Mouse (Mus musculus): ENCODE measurements around the gene Dst. TPM values are rescaled to one million over a fixed set of nuclear protein-coding genes. Genes with fewer than 3 reads are reported as not detected.

The Dst gene
- polyA plus RNA-seq, 1 experiment: 55.8 TPM

- Histone ChIP-seq H3K36me3 (ENCODE audit: control insufficient read depth, insufficient read depth, low read length) (no peaks in the 10 kb centered on the region), H3K4me1 (ENCODE audit: control insufficient read depth, insufficient read depth, low read length) (no peaks in the 10 kb centered on the region), H3K4me3 (ENCODE audit: insufficient read depth, low read depth, low read length) (no peak overlapping the region), H3K27me3 (replicated peaks; ENCODE audit: control insufficient read depth, insufficient read depth, low read length) (no peaks in the 10 kb centered on the region), H3K27ac (ENCODE audit: insufficient read depth, low read depth, low read length) (no peak overlapping the region)
- TF ChIP-seq POLR2A (IDR thresholded peaks at IDR 0.05; ENCODE audit: low read depth, low read length) (no peak), CTCF (conservative IDR thresholded peaks at IDR 0.05; ENCODE audit: insufficient read depth, insufficient read length, low read depth, low read length) (no peak)
- no peak for DNase-seq
- WGBS: 38% methylated on average over 3 of the region's 3 CpGs
Measured at GRCm38 (mm10) chr1:33925283-33925682, 17.3 kb downstream of the Dst start.

DNA sequence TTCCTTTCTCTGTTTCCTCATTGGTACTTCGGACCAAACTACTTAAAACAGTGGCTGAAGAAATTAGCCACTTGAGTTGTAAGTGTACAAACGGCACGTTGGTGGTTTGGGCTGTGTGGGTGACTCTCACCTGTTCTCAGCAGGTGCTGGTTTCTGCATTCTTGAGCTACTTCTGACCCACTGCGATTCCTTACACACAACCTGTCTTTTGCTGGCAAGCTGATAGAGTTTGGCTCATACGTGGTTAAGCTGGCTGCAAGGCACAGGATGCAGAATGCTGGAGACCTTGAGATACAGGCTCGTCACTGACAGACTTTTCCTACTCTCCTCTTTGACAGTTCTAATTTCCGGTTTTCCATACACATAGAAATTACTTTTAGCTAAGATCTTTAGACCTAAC lies 19.4 kb downstream of the Dst start:
- DNase-seq: no peak
- WGBS: 85% methylated on average over 7 of the region's 7 CpGs
- Histone ChIP-seq H3K4me3 (ENCODE audit: insufficient read depth, low read depth, low read length) (no peak overlapping the region), H3K27me3 (replicated peaks; ENCODE audit: control insufficient read depth, insufficient read depth, low read length) (no peaks in the 10 kb centered on the region), H3K27ac (ENCODE audit: insufficient read depth, low read depth, low read length) (no peak overlapping the region), H3K36me3 (ENCODE audit: control insufficient read depth, insufficient read depth, low read length) (no peaks in the 10 kb centered on the region), H3K4me1 (ENCODE audit: control insufficient read depth, insufficient read depth, low read length) (no peaks in the 10 kb centered on the region)
- no peak for TF ChIP-seq CTCF (conservative IDR thresholded peaks at IDR 0.05; ENCODE audit: insufficient read depth, insufficient read length, low read depth, low read length)
- TF ChIP-seq POLR2A (IDR thresholded peaks at IDR 0.05; ENCODE audit: low read depth, low read length): no peak

- no peak for DNase-seq
- no peaks in the 10 kb centered on the region for H3K36me3 ChIP-seq (ENCODE audit: control insufficient read depth, insufficient read depth, low read length)
- no peak overlapping the region for H3K27ac ChIP-seq (ENCODE audit: insufficient read depth, low read depth, low read length)
- H3K4me1 ChIP-seq (ENCODE audit: control insufficient read depth, insufficient read depth, low read length): no peaks in the 10 kb centered on the region
- TF ChIP-seq POLR2A (IDR thresholded peaks at IDR 0.05; ENCODE audit: low read depth, low read length): no peak
- TF ChIP-seq CTCF (conservative IDR thresholded peaks at IDR 0.05; ENCODE audit: insufficient read depth, insufficient read length, low read depth, low read length): no peak
- no peak overlapping the region for H3K4me3 ChIP-seq (ENCODE audit: insufficient read depth, low read depth, low read length)
- H3K27me3 ChIP-seq (replicated peaks; ENCODE audit: control insufficient read depth, insufficient read depth, low read length): no peaks in the 10 kb centered on the region
- WGBS: 91% methylated on average over 8 of the region's 8 CpGs
Measured at GRCm38 (mm10) chr1:33931791-33932190, 23.8 kb downstream of the Dst start.

DNA sequence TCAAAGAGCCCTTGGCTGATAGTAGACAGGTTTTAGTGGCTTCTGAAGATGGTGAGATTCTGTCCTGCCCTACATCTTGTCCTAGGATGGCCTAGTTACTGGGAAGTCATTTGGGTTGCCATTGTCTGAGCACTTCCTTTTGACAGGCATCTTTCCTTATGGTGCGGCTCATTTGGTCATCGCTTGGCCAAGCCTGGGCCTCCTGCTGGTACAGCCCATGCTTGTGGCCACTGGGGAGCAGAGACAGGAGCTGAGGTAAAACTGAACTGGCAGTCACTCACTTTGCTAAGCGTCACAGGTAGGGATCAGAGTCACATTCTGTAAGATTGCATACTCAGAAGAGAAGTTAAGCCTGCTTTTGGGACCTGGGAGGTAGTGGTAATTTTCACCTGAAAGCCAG lies 24.2 kb downstream of the Dst start:
- TF ChIP-seq POLR2A (IDR thresholded peaks at IDR 0.05; ENCODE audit: low read depth, low read length) (no peak), CTCF (conservative IDR thresholded peaks at IDR 0.05; ENCODE audit: insufficient read depth, insufficient read length, low read depth, low read length) (no peak)
- H3K4me1 ChIP-seq (ENCODE audit: control insufficient read depth, insufficient read depth, low read length): no peaks in the 10 kb centered on the region
- no peaks in the 10 kb centered on the region for H3K27me3 ChIP-seq (replicated peaks; ENCODE audit: control insufficient read depth, insufficient read depth, low read length)
- no peak overlapping the region for H3K4me3 ChIP-seq (ENCODE audit: insufficient read depth, low read depth, low read length)
- 92% methylated on average over 3 of the region's 3 CpGs for WGBS
- DNase-seq: no peak
- H3K27ac ChIP-seq (ENCODE audit: insufficient read depth, low read depth, low read length): no peak overlapping the region
- no peaks in the 10 kb centered on the region for H3K36me3 ChIP-seq (ENCODE audit: control insufficient read depth, insufficient read depth, low read length)

DNA sequence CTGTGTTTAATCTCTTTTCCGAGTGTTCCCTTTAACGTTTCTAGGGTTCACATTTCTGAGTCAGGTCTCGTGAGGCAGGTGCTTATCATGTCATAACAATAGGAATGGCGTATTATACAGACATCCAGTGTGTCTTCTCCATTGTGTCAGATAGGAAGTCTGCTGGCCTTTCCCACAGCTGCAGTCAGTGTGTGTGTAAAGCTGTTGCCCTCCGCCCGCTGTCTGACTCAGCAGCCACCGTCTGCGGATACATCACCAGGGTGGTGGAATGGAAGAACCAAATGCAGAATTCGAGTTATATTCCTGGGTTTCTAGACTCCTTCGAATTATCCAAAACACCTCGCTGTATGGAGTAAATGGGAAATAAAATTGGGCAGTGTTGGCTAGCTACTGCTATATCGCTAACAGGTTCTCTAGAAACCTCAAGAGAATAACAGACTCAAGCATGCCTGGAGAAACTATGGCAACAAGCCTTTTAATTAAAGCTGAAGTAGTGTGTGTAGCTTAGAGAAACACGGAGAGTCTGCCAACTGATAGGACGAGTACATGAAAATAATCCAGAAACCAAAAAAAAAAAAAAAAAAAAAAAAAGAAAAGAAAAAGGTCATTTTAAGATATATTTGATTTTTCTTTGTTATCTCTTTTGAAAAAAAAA lies 24.9 kb downstream of the Dst start:
- TF ChIP-seq POLR2A (IDR thresholded peaks at IDR 0.05; ENCODE audit: low read depth, low read length): no peak
- no peak for TF ChIP-seq CTCF (conservative IDR thresholded peaks at IDR 0.05; ENCODE audit: insufficient read depth, insufficient read length, low read depth, low read length)
- Histone ChIP-seq H3K4me3 (ENCODE audit: insufficient read depth, low read depth, low read length) (no peak overlapping the region), H3K36me3 (ENCODE audit: control insufficient read depth, insufficient read depth, low read length) (no peaks in the 10 kb centered on the region), H3K4me1 (ENCODE audit: control insufficient read depth, insufficient read depth, low read length) (no peaks in the 10 kb centered on the region), H3K27ac (ENCODE audit: insufficient read depth, low read depth, low read length) (no peak overlapping the region), H3K27me3 (replicated peaks; ENCODE audit: control insufficient read depth, insufficient read depth, low read length) (no peaks in the 10 kb centered on the region)
- WGBS: 84% methylated on average over 14 of the region's 14 CpGs
- no peak for DNase-seq

DNA sequence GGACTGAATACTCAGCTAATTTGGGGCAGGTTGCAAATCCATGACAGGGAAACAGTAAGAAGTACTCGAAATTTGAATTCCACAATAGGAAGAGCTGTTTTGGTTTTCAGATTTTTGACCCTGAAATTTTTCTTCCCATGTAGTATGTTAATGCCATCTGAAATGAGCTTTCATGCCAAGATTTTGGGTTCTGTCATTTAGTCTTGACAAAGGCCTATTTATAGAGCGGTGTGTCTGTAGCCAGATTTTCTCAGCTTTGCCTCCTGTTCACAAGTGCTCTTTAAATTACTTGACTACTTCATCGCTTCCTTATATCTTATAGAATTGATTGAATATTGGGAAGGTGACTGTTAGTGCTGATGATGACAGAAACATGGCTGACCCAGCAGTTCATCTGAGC lies 27.9 kb downstream of the Dst start:
- Histone ChIP-seq H3K4me1 (ENCODE audit: control insufficient read depth, insufficient read depth, low read length) (no peaks in the 10 kb centered on the region), H3K36me3 (ENCODE audit: control insufficient read depth, insufficient read depth, low read length) (no peaks in the 10 kb centered on the region), H3K27me3 (replicated peaks; ENCODE audit: control insufficient read depth, insufficient read depth, low read length) (no peaks in the 10 kb centered on the region), H3K4me3 (ENCODE audit: insufficient read depth, low read depth, low read length) (no peak overlapping the region), H3K27ac (ENCODE audit: insufficient read depth, low read depth, low read length) (no peak overlapping the region)
- TF ChIP-seq CTCF (conservative IDR thresholded peaks at IDR 0.05; ENCODE audit: insufficient read depth, insufficient read length, low read depth, low read length): no peak
- no peak for TF ChIP-seq POLR2A (IDR thresholded peaks at IDR 0.05; ENCODE audit: low read depth, low read length)
- DNase-seq: no peak
- WGBS: 88% methylated on average over 3 of the region's 3 CpGs

DNA sequence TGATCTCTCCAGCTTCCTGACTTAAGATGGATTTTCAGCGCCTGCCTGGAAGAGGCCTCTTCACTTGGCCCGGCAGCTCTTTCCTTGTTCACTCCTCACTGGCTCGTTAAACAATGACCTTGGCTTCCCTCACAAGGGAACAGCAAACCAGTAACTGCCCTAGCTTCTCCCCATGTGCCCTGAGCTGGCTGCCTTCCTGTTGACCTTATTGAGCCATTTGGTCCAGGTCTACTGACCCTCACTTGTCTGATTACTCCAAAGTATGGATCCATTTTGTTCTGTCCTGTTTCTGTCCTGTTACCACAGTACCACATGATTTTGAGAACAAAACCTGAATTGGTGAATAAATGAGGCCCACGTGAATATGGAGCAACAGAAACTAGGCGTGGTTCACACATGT lies 31.8 kb downstream of the Dst start:
- WGBS: 61% methylated on average over 5 of the region's 5 CpGs

More for the DNA sequence above, 31.8 kb downstream of the Dst start:
- TF ChIP-seq POLR2A (IDR thresholded peaks at IDR 0.05; ENCODE audit: low read depth, low read length) (no peak), CTCF (conservative IDR thresholded peaks at IDR 0.05; ENCODE audit: insufficient read depth, insufficient read length, low read depth, low read length) (no peak)
- H3K36me3 ChIP-seq (ENCODE audit: control insufficient read depth, insufficient read depth, low read length): no peaks in the 10 kb centered on the region
- H3K27ac ChIP-seq (ENCODE audit: insufficient read depth, low read depth, low read length): no peak overlapping the region
- no peaks in the 10 kb centered on the region for H3K27me3 ChIP-seq (replicated peaks; ENCODE audit: control insufficient read depth, insufficient read depth, low read length)
- H3K4me3 ChIP-seq (ENCODE audit: insufficient read depth, low read depth, low read length): no peak overlapping the region
- DNase-seq: no peak
- no peaks in the 10 kb centered on the region for H3K4me1 ChIP-seq (ENCODE audit: control insufficient read depth, insufficient read depth, low read length)

Measured in kidney, adult 2 months (tissue).